Mouse (Mus musculus): ENCODE results near the gene Aaas. TPM values are rescaled to one million over a fixed set of nuclear protein-coding genes. Genes with fewer than 3 reads are reported as not detected.

Aaas gene
- total RNA-seq, 2 experiments from 2014 or later: 14.0 to 14.3 TPM

DNA sequence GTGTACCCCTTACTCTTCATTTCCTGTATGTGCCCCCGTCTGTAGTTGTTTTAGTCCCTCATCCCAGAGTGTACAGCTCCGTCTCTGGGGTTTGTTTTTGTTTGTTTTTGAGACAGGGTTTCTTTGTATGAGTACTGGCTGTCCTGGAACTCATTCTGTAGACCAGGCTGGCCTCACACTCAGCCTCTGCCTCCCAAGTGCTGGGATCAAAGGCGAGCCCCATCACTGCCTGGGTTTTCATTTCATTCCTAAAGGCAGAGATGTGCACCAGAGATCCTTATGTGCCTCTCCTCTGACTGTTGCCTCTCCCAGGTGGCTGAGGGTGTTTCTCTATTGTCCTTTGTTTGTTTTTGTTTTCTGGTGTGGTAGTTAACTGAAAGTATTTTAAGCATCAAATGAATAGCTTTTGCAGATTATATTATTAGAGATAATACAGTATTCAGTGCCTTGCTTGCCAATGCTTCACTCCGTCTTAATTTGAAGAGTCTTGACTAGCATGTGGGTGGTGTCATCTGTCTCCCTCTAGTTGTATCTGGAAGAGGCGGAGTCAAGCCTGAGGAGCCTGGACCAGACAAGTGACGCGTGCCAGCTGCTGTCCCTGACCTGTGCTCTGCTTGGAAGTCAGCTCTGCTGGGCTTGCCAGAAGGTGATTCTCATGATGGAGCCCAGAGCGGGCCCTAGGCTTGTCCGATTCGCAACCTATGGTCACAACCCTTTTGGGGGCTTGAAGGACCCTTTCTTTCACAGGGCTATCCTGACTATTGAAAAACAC is 40.3 kb downstream of the Aaas start:
- DNase-seq (ENCODE audit: low spot score in 2 of 2): no peak

DNA sequence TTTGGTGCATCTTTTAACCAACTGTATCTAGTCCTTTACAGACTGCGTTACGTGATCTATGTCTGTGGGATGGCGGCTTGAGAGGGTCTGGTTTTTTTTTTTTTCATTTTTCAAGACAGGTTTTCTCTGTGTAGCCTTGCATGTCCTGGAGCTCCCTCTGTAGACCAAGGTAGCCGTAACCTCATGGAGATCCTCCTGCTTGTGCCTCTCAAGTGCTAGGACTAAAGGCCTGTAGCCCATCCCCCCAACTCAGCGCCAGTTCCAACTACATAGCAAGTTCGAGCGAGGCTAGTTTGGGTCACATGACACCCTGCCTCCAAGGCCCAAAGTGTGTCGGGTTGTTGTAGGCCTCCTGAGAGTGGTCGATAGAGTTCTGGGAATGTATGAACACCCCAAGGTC is 41.9 kb downstream of the Aaas start:
- no peak for DNase-seq (ENCODE audit: low spot score in 2 of 2)

DNA sequence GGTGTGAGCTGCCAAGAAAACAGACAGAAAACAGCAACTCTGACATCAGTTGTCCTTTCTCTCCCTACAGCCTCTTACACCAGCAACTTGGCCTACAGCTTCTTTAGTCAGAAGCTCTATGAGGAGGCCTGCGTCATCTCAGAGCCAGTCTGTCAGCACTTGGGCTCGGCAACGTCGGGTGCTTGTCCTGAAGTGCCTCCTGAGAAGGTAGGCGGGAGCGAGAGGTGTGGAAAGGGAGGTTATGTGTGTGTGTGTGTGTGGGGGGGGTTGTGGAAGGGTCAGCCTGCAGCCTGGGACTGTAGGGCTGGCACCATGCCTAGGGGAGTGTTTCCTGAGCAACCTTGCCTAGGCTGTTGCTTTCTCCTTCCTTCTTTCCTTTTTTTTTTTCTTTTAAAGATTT is 48.0 kb downstream of the Aaas start:
- DNase-seq (ENCODE audit: low spot score in 2 of 2): no peak

DNA sequence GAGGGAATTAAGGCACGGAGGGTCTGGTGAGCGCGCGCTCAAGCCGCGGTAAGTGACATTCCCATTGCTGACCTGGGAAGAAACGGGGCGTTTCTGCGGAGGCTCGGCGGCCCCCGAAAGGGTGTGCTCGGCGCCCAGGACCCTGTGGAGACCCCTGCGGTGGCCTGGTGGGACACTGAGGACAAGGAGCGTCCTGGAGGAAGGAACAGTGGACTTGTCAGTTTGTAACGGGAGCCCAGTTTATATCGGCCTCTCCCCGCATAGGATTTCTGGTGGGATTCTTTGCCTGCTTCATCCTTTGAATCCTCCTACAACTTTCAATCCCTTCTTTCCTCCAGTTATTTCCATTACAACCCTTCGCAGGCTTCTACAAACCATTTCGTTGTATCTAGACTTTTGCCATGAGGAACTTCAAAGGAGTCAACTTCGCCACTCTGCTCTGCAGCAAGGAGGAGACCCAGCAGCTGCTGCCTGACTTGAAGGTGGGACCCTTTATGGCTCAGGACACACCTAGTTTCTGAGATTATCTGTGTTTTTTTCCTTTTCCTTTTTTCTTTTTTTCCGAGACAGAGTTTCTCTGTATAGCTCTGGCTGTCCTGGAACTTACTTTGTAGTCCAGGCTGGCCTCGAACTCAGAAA is 54.1 kb downstream of the Aaas start:
- DNase-seq (ENCODE audit: low spot score in 2 of 2): no peak

DNA sequence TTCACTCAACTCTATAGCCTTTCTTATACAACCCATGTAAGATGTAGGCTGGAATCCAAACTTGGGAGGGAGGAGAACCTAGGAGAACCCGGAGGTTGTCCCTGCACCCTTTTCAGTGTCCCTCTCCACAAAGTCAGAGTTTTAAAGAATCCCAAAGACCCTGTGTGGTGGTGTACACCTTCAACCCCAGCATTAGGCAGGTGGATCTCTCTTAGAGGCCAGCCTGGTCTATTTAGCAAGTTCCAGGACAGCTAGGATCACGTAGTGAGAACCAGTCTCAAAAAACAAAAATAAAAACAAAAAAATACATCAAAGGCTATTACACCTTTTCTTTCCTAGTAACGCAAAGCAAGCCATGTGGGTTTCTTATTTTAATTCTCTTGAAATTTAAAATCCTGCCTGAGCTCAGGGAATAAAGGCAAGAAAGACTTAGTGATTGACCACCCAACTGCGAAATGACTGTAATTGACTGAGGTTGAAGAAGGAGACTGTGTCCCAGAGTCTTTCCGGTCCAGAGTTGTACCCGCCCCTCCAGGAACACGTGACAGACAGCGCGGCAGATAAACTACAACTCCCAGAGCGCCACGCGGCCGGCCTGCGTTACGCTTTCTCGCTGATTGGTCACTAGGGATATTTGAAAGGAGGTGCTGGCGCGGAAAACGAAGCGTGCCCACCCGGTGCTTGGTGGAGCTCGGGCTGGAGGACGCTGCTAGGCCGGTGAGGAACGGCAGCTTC is 54.8 kb downstream of the Aaas start, which contains the start of gene Espl1:
TSS of gene Espl1 (plus strand) at position 634 of the 735 bp plus-strand sequence.
- DNase-seq (ENCODE audit: low spot score in 2 of 2): peak; percentile 86 to 93

Other genes starting within 250 kb of the Aaas start
- gene Spryd3, start 214.5 kb downstream of the Aaas start, total RNA-seq (2021): 10 to 100 TPM; 21.1 to 26.7 TPM
- 10 to 100 TPM; 80.3 to 91.9 TPM for gene Igfbp6, start 206.4 kb downstream of the Aaas start, total RNA-seq (2021)
- gene Soat2, start 200.2 kb downstream of the Aaas start, total RNA-seq (2021): under 1 TPM; 0.18 to 0.39 TPM
- 10 to 100 TPM; 56.8 to 66.8 TPM for gene Zfp740, start 147.5 kb downstream of the Aaas start, total RNA-seq (2021)
- 10 to 100 TPM; 41.0 to 43.5 TPM for gene Csad, start 146.0 kb downstream of the Aaas start, total RNA-seq (2021)
- gene Itgb7, start 118.8 kb downstream of the Aaas start, total RNA-seq (2021): 1 to 10 TPM; 1.3 to 2.1 TPM
- 10 to 100 TPM; 21.3 to 27.8 TPM for gene Rarg, start 93.3 kb downstream of the Aaas start, total RNA-seq (2021)
- gene Gm9918, start 80.2 kb downstream of the Aaas start, total RNA-seq (2021): not detected
- gene Mfsd5, start 71.3 kb downstream of the Aaas start, total RNA-seq (2021): 10 to 100 TPM; 18.9 to 20.0 TPM
- gene Espl1, start 54.5 kb downstream of the Aaas start, total RNA-seq (2021): 10 to 100 TPM; 13.0 to 20.5 TPM
- 100 to 1,000 TPM; 331 to 348 TPM for gene Pfdn5, start 24.7 kb downstream of the Aaas start, total RNA-seq (2021)
- gene Myg1, start 19.1 kb downstream of the Aaas start, total RNA-seq (2021): 10 to 100 TPM; 31.0 to 35.1 TPM
- gene Sp7, start 16.4 kb upstream of the Aaas start, total RNA-seq (2021): under 1 TPM; 0.18 to 0.22 TPM
- gene Sp1, start 55.4 kb upstream of the Aaas start, total RNA-seq (2021): 10 to 100 TPM; 54.9 to 69.9 TPM
- 1 to 10 TPM; 3.6 to 3.9 TPM for gene Amhr2, start 94.6 kb upstream of the Aaas start, total RNA-seq (2021)
- gene Prr13, start 108.3 kb upstream of the Aaas start, total RNA-seq (2021): 10 to 100 TPM; 15.2 to 18.7 TPM
- gene Pcbp2, start 119.8 kb upstream of the Aaas start, total RNA-seq (2021): 100 to 1,000 TPM; 614 to 662 TPM
- gene Gm10337, start 153.0 kb upstream of the Aaas start, total RNA-seq (2021): 1 to 10 TPM in 1 of 2 experiments, not detected in 1; 7.6 TPM
- 1 to 10 TPM; 6.1 to 6.3 TPM for gene Map3k12, start 166.3 kb upstream of the Aaas start, total RNA-seq (2021)
- gene Tarbp2, start 167.4 kb upstream of the Aaas start, total RNA-seq (2021): 10 to 100 TPM; 54.7 to 56.9 TPM
- 1 to 10 TPM; 3.4 to 4.9 TPM for gene Npff, start 174.2 kb upstream of the Aaas start, total RNA-seq (2021)